Mouse (Mus musculus) heart, postnatal 0 days (tissue): ENCODE measurements around the gene Psma3.

ENCODE experiments used
- CTCF ChIP-seq: IDR thresholded peaks from 2 replicates; pipeline ENCODE4 v1.5.1; 2016; ENCODE audit warnings: antibody characterized with exemption, control low read depth, low read depth
- EP300 ChIP-seq: IDR thresholded peaks from 2 replicates; pipeline ENCODE4 v1.6.1; 2016; ENCODE audit warnings: antibody characterized with exemption, low read depth

- TF ChIP-seq CTCF, result no peak
- no peak for TF ChIP-seq EP300
Observed at GRCm38 (mm10) chr12:70946585-70947256, 27.7 kb upstream of the Psma3 start.
